In the genomic region with DNA sequence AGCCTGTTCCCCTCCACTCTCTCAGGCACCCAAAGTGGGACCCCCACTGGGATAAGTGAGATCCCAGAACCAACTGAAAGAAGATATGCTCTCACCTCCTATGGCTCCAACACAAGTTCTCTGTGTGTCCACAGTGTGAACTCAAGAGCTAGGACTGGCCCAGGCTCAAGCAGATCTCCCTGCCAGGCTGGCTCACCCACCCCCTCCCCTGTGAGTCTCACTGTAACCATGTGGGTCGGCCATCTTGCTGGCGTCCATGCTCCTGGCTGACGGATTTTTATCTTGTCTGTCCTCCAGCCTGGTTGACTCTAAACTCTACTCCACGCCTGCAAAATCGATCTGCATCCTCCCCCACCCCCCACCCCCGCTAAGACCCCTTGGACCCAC, we compare ENCODE assay signal across 10 mouse cellular contexts. TPM values are rescaled to one million over a fixed set of nuclear protein-coding genes. Genes with fewer than 3 reads are reported as not detected.
DNase-seq lines count a peak whose midpoint lies in the region; ATAC-seq lines count a peak whose summit lies in the region.
"Had no signal": no experiment of that assay in that cellular context is flagged by ENCODE, and none has a peak within 500 bp of the region (broad histone marks: within the 10 kb centered on the region; RNA-seq: fewer than 3 reads in every experiment).

No protein-coding gene starts in this region.

- no peak overlapping the region for H3K4me2 ChIP-seq in heart, embryonic 11.5 days
- no peak overlapping the region for H3K4me2 ChIP-seq in midbrain, embryonic 14.5 days (ENCODE audit: low read length)
- no peak overlapping the region for H3K4me2 ChIP-seq in hindbrain, embryonic 14.5 days (replicated peaks)
- H3K4me2 ChIP-seq: embryonic facial prominence, embryonic 15.5 days had no signal

- DNase-seq in heart, embryonic 10.5 days (ENCODE audit: low spot score), result no peak
- DNase-seq in midbrain, embryonic 14.5 days, result no peak
- no peak for DNase-seq in midbrain, embryonic 10.5 days (ENCODE audit: low spot score)
- DNase-seq in hindbrain, embryonic 14.5 days (ENCODE audit: low spot score), result no peak
- no peak for DNase-seq in thymus, postnatal 36 days
- DNase-seq in spleen, adult 18-20 months, result no peak
- no peak for DNase-seq in frontal cortex, postnatal 10 days (ENCODE audit: low spot score in 2 of 2)

- no peak overlapping the region for H3K4me3 ChIP-seq in heart, embryonic 10.5 days
- no peak overlapping the region for H3K4me3 ChIP-seq in heart, embryonic 11.5 days (ENCODE audit: low read depth, low read length)
- no peak overlapping the region for H3K4me3 ChIP-seq in midbrain, embryonic 14.5 days (replicated peaks; ENCODE audit: low read depth, low read length)
- no peak overlapping the region for H3K4me3 ChIP-seq in midbrain, embryonic 10.5 days
- no peak overlapping the region for H3K4me3 ChIP-seq in hindbrain, embryonic 14.5 days (replicated peaks; ENCODE audit: low read length)
- H3K4me3 ChIP-seq: embryonic facial prominence, embryonic 15.5 days had no signal

- no peaks in the 10 kb centered on the region for H3K27me3 ChIP-seq in heart, embryonic 10.5 days (ENCODE audit: insufficient read depth, poor library complexity, severe bottlenecking)
- no peaks in the 10 kb centered on the region for H3K27me3 ChIP-seq in heart, embryonic 11.5 days (ENCODE audit: control insufficient read depth, insufficient read depth, low read length)
- no peaks in the 10 kb centered on the region for H3K27me3 ChIP-seq in midbrain, embryonic 14.5 days (ENCODE audit: control insufficient read depth, insufficient read depth, low read length)
- no peaks in the 10 kb centered on the region for H3K27me3 ChIP-seq in midbrain, embryonic 10.5 days (ENCODE audit: low read depth, poor library complexity, severe bottlenecking)
- H3K27me3 ChIP-seq in hindbrain, embryonic 14.5 days (ENCODE audit: control insufficient read depth, insufficient read depth, low read length), result no peaks in the 10 kb centered on the region
- H3K27me3 ChIP-seq: embryonic facial prominence, embryonic 15.5 days had no signal

- ATAC-seq in heart, embryonic 11.5 days (replicated peaks; ENCODE audit: insufficient number of reproducible peaks, low FRiP score, low TSS enrichment), result no peak
- no peak for ATAC-seq in midbrain, embryonic 14.5 days (ENCODE audit: low FRiP score, low TSS enrichment)
- peak; percentile 57; the same call in 1 of the 2 replicates for ATAC-seq in hindbrain, embryonic 14.5 days (ENCODE audit: low FRiP score)

- no peaks in the 10 kb centered on the region for H3K9me3 ChIP-seq in heart, embryonic 10.5 days
- H3K9me3 ChIP-seq in heart, embryonic 11.5 days (replicated peaks; ENCODE audit: control insufficient read depth, low read length), result no peaks in the 10 kb centered on the region
- no peaks in the 10 kb centered on the region for H3K9me3 ChIP-seq in midbrain, embryonic 14.5 days (ENCODE audit: control insufficient read depth, low read length)
- no peaks in the 10 kb centered on the region for H3K9me3 ChIP-seq in midbrain, embryonic 10.5 days (replicated peaks)
- H3K9me3 ChIP-seq in hindbrain, embryonic 14.5 days (ENCODE audit: control insufficient read depth, low read length), result no peaks in the 10 kb centered on the region
- H3K9me3 ChIP-seq: embryonic facial prominence, embryonic 15.5 days had no signal

- no peaks in the 10 kb centered on the region for H3K36me3 ChIP-seq in heart, embryonic 10.5 days
- H3K36me3 ChIP-seq in heart, embryonic 11.5 days (ENCODE audit: control insufficient read depth, insufficient read depth, low read length), result no peaks in the 10 kb centered on the region
- no peaks in the 10 kb centered on the region for H3K36me3 ChIP-seq in midbrain, embryonic 14.5 days (ENCODE audit: control insufficient read depth, insufficient read depth, low read length)
- no peaks in the 10 kb centered on the region for H3K36me3 ChIP-seq in midbrain, embryonic 10.5 days
- no peaks in the 10 kb centered on the region for H3K36me3 ChIP-seq in hindbrain, embryonic 14.5 days (replicated peaks; ENCODE audit: control insufficient read depth, insufficient read depth)
- H3K36me3 ChIP-seq: embryonic facial prominence, embryonic 15.5 days; G1E had no signal

- 44% methylated on average over 6 of the region's 6 CpGs for WGBS in heart, embryonic 10.5 days
- WGBS in heart, embryonic 11.5 days (ENCODE audit: insufficient replicate concordance), result 44% methylated on average over 6 of the region's 6 CpGs
- 69% methylated on average over 6 of the region's 6 CpGs for WGBS in midbrain, embryonic 14.5 days
- WGBS in midbrain, embryonic 10.5 days, result 74% methylated on average over 6 of the region's 6 CpGs
- WGBS in hindbrain, embryonic 14.5 days, result 74% methylated on average over 6 of the region's 6 CpGs

- H3K27ac ChIP-seq in heart, embryonic 10.5 days, result 0 out of 2 replicates have a peak overlapping the region, but pooled peaks have one; percentile 31
- no peak overlapping the region for H3K27ac ChIP-seq in heart, embryonic 11.5 days (ENCODE audit: low read depth, low read length)
- H3K27ac ChIP-seq in midbrain, embryonic 14.5 days (replicated peaks; ENCODE audit: low read depth, low read length), result 0 out of 2 replicates have a peak overlapping the region, but pooled peaks have one; percentile 32
- no peak overlapping the region; the same call in 1 of the 2 replicates for H3K27ac ChIP-seq in midbrain, embryonic 10.5 days (replicated peaks)
- no peak overlapping the region for H3K27ac ChIP-seq in hindbrain, embryonic 14.5 days
- H3K27ac ChIP-seq: embryonic facial prominence, embryonic 15.5 days had no signal

- H3K9ac ChIP-seq in heart, embryonic 11.5 days (ENCODE audit: low read depth, low read length), result no peak overlapping the region
- H3K9ac ChIP-seq in midbrain, embryonic 14.5 days (replicated peaks; ENCODE audit: low read length), result no peak overlapping the region
- no peak overlapping the region for H3K9ac ChIP-seq in hindbrain, embryonic 14.5 days
- H3K9ac ChIP-seq: embryonic facial prominence, embryonic 15.5 days had no signal

- H3K4me1 ChIP-seq in heart, embryonic 10.5 days, result peaks cover 32% of the 10 kb centered on the region
- peaks cover 9% of the 10 kb centered on the region; the same call in 1 of the 2 replicates for H3K4me1 ChIP-seq in heart, embryonic 11.5 days (ENCODE audit: control insufficient read depth, insufficient read depth, low read length)
- no peaks in the 10 kb centered on the region for H3K4me1 ChIP-seq in midbrain, embryonic 14.5 days (ENCODE audit: control insufficient read depth, insufficient read depth, low read length)
- peaks cover 16% of the 10 kb centered on the region for H3K4me1 ChIP-seq in midbrain, embryonic 10.5 days
- H3K4me1 ChIP-seq in hindbrain, embryonic 14.5 days (replicated peaks; ENCODE audit: control insufficient read depth, insufficient read depth, low read length), result no peaks in the 10 kb centered on the region
- H3K4me1 ChIP-seq: embryonic facial prominence, embryonic 15.5 days had no signal

RNA-seq across cellular contexts. Expression of a gene that starts 36.1 kb away (rescaled TPM):
- polyA plus RNA-seq in heart, embryonic 10.5 days (2016; fragmentation: Nextera tagmentation; extraction: Ambion mirVana), result 3.4 and 3.7 TPM in 2 replicates
- 3.3 TPM in 2 replicates for polyA plus RNA-seq in heart, embryonic 11.5 days (2014; fragmentation: Nextera tagmentation; extraction: Ambion mirVana)
- polyA plus RNA-seq in midbrain, embryonic 14.5 days (2014; fragmentation: Nextera tagmentation; extraction: Ambion mirVana), result 1.4 and 1.8 TPM in 2 replicates
- polyA plus RNA-seq in midbrain, embryonic 10.5 days (2016; fragmentation: Nextera tagmentation; extraction: Ambion mirVana), result 3.0 and 3.4 TPM in 2 replicates
- polyA plus RNA-seq in hindbrain, embryonic 14.5 days (2014; fragmentation: Nextera tagmentation; extraction: Ambion mirVana), result 2.4 and 2.8 TPM in 2 replicates

RNA-seq across cellular contexts. Expression of a gene that starts 49.9 kb away (rescaled TPM):
- polyA plus RNA-seq in heart, embryonic 10.5 days (2016; fragmentation: Nextera tagmentation; extraction: Ambion mirVana), result 1.8 and 2.1 TPM in 2 replicates
- polyA plus RNA-seq in heart, embryonic 11.5 days (2014; fragmentation: Nextera tagmentation; extraction: Ambion mirVana), result 2.1 and 2.2 TPM in 2 replicates
- 0.18 and 0.64 TPM in 2 replicates for polyA plus RNA-seq in midbrain, embryonic 14.5 days (2014; fragmentation: Nextera tagmentation; extraction: Ambion mirVana)
- polyA plus RNA-seq in midbrain, embryonic 10.5 days (2016; fragmentation: Nextera tagmentation; extraction: Ambion mirVana), result 0.56 and 0.77 TPM in 2 replicates
- polyA plus RNA-seq in hindbrain, embryonic 14.5 days (2014; fragmentation: Nextera tagmentation; extraction: Ambion mirVana), result 0.65 and 1.3 TPM in 2 replicates
- polyA plus RNA-seq: G1E had no signal

Comparison
In these comparisons a context has a peak if more than half of its experiments do, and no peak if none do; other contexts are left out.
1. H3K27ac ChIP-seq: peak in heart, embryonic 10.5 days (single experiment) and midbrain, embryonic 14.5 days (single experiment); none in heart, embryonic 11.5 days (single experiment), midbrain, embryonic 10.5 days (single experiment) and hindbrain, embryonic 14.5 days (single experiment).